Mouse (Mus musculus) ovary, postnatal 14 days (tissue): ENCODE data around the gene Gzmg.
"Not testable (repeated sequence)": the region's sequence is repeated elsewhere in the genome, so short reads cannot be mapped to it uniquely, and the experiment has no call there.

Source experiments
- DNase-seq: peaks from one replicate; pipeline ENCODE4 v3.0.0; 2022; ENCODE audit warnings: low spot score

Gzmg gene

GRCm38 (mm10) chr14:56159479-56159878 lies at the start of gene Gzmg:
Gene Gzmg, minus strand, starts transcription at chr14:56159579.
- not testable (repeated sequence) for DNase-seq

GRCm38 (mm10) chr14:56205613-56206012 lies 46.2 kb upstream of the Gzmg start:
- no peak for DNase-seq

DNA sequence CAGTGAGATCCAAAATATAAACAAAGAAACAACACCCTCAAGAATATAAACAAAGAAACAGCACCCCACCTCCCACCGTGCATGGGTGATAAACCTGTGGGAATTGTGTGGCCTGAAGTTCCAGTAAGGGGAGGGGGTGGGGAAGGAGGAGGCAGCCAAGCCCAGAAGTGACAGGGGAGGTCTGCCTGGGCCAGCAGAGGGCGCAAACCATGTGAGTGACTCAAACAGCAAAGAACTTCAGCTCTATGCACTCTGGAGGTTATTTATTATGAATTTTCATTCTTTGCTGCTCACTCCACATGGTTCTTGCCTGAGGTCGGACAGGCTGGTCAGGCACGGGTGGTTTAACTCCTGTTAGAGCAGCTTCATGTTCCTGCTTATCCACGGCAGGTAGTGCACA lies 45.6 kb upstream of the Gzmg start:
- peak; percentile 21 for DNase-seq

- DNase-seq, result peak; percentile 58
Observed at GRCm38 (mm10) chr14:56203975-56204374, 44.6 kb upstream of the Gzmg start.

DNA sequence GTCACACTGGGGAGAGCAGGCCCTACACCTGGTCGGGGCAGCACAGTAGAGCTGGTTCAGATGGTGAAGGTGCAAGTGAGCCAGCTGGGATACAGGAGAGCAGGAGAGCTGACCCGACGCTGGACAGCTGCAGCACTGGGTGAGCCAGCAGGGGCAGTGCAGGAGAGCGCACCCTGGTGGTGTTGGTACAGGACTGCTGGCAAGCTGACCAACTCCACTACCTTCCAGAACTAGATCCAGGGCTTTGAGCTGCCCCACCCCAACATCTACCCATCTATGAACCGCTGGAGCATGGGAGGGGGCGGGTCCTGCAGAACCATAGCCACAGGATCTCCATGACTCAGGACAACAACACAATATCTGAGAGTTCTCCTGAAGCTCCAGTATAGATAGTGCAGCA lies 27.6 kb upstream of the Gzmg start:
- DNase-seq, result no peak

- DNase-seq, result no peak
Observed at GRCm38 (mm10) chr14:56186521-56186920, 27.1 kb upstream of the Gzmg start.

- peak; percentile 31 for DNase-seq
Observed at GRCm38 (mm10) chr14:56177651-56178050, 18.3 kb upstream of the Gzmg start.

- DNase-seq, result no peak
Observed at GRCm38 (mm10) chr14:56174499-56174898, 15.1 kb upstream of the Gzmg start, which contains the start of gene Gzmn. Gene Gzmn, minus strand, starts transcription at chr14:56174599.

GRCm38 (mm10) chr14:56173396-56173795 lies 14.0 kb upstream of the Gzmg start:
- no peak for DNase-seq

DNA sequence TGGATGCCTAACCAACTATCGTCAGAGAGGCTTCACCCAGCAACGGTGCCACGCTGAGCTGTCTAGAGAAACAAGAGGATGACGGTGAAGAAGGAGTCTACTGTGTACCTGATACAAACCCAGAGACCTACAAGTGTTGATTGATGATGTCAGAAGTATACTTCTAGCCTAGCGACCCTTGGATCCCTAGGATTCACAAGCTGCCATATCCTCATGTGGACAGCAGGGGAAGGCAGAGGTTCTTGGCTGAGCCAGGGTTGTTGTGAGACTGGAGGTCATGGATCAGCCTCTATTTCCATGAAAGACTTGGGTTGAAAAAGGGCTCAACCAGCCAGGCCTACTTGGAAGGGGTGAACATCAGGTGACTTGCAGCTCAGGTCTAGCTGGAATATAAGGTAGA lies 13.4 kb upstream of the Gzmg start:
- no peak for DNase-seq

GRCm38 (mm10) chr14:56168009-56168408 lies 8.6 kb upstream of the Gzmg start:
- DNase-seq, result no peak

DNA sequence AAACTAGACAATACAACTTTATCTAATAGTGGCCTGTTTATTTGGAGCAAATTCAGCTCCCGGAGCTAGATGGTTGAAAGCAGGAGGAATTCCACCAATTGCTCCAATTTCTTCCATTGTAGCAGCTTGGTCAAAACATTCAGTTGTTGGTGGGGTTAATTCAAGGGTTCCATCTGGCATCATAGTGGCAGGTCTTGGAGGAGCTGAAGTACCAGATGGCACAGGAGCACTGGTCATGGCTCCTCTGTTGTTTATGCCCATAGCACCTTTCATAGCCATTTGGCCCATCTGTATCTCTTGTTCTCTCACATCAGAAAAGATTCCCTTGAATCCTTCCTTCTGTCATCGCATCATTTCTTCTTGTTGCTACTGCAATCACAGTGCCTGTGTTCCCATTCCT lies 2.7 kb upstream of the Gzmg start:
- no peak for DNase-seq

DNA sequence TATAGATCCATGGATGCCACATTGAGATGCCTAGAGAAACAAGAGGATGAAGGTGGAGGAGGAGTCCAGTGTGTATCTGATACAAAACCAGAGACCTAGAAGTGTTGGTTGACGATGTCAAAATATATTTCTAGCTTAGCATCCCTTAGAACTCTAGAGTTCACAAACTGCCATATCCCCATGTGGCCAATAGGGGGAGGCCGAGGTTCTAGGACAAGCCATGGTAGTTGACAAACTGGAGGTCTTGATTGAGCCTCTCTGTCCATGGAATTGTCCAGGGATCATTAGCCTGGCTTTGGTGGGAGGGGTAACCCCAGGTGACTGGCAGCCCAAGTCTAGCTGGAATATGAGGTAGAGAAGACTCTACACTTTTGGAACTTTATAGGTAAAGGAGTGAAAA lies 4.0 kb downstream of the Gzmg start:
- no peak for DNase-seq

DNA sequence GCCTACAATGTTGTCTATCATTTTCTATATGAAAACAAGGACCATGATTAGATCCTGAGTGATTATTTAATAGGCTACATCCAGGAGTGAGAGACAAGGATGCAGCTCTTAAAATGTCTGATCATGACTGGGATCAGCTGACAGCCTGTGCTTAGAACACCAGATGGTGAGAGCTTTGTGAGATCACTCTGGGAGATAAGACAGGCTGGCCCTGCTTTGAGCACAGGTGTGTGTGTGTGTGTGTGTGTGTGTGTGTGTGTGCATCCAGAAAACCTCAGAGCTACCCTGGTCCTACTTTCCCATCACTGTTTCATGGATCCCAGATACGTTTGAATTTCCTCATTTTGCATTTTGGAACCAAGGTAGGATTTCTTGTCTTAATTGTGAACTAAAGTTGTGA lies 25.7 kb downstream of the Gzmg start:
- DNase-seq, result not testable (repeated sequence)

DNA sequence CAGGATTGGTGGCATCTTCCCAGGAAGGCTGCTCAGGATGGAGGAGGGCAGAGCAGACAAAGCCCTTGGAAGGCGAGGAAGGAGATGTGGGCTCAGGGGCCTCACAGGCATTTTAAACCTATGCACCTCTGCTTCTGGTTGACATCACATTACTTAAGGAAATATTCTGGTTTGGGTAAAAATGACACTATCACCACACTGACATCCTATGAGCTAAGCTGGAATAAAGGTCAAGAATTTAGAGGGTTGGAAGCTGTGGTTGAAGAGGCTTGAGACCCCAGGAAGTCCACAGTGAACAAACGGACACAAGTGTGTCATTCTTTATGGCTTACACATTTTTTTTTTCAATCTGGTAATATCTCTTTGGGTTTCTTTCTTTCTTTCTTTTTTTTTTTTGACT lies 26.9 kb downstream of the Gzmg start, which contains the start of gene Gzmd:
Gzmd (minus strand) TSS at position 101 of the 400 bp plus-strand sequence.
- DNase-seq, result not testable (repeated sequence)

GRCm38 (mm10) chr14:56128341-56128740 lies 31.0 kb downstream of the Gzmg start:
- DNase-seq, result no peak

- no peak for DNase-seq
Observed at GRCm38 (mm10) chr14:56123516-56123915, 35.9 kb downstream of the Gzmg start.

DNA sequence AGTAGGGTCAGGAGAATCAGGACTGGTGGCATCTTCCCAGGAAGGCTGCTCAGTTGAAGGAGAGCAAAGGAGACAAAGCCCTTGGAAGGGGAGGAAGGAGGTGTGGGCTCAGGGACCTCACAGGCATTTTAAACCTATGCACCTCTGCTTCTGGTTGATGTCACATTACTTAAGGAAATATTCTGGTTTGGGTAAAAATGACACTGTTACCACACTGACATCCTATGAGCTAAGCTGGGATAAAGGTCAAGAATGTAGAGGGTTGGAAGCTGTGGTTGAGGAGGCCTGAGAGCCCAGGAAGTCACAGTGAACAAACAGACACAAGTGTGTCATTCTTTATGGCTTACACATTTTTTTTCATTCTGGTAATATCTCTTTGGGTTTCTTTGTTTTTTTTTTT lies 38.9 kb downstream of the Gzmg start, which contains the start of gene Gzme:
Gzme (minus strand) TSS at position 101 of the 400 bp plus-strand sequence.
- DNase-seq, result no peak

DNA sequence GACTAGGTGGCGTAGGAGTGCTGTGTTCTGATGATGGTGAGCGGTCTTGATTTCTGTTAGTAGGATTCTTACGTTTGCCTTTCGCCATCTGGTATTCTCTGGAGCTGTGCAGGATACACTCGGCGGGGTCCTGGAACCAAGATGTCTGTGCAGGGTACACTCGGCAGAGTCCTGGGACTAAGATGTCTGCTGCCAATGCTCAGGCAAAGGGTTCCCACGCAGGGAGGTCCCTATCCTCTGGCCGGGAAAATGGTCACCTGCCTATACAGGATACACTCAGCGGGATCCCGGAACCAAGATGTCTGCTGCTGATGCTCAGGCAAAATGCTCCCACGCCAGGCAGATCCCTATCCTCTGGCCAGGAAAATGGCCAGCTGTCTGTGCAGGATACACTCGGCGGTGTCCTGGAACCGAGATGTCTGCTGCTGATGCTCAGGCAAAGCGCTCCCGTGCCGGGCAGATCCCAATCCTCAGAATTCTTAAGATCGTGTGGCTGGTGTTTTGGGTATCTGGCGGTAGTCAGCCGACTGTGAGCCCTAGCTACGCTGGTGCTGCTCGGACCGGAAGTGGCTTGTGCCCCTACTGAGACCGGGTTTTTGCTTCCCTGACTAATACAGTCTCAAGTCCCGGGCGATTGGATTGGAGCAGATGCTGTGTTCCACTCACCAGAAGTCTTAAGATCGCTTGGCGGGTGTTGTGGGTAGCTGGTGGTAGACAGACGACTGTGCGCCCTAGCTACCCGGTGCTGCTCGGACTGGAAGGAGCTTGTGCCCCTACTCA lies 43.7 kb downstream of the Gzmg start:
- not testable (repeated sequence) for DNase-seq
